Mouse (Mus musculus) kidney, postnatal 0 days (tissue): ENCODE measurements around the gene Car14. TPM values are rescaled to one million over a fixed set of nuclear protein-coding genes. Genes with fewer than 3 reads are reported as not detected.

Experiments
- ATAC-seq: fragments of 200-750 bp; cut with Nextera tagmentation; replicated peaks from 2 replicates; pipeline ENCODE4 v1.8.0; 2017; ENCODE audit warnings: low read depth, moderate number of reproducible peaks, moderate TSS enrichment, moderate library complexity; ENCODE audit not compliant: low FRiP score
- DNase-seq: peaks from one replicate; pipeline ENCODE4 v3.0.0-alpha.2; 2016; ENCODE audit warnings: low spot score
- H3K27ac ChIP-seq: fragments of 300-500 bp; sonication (generic); 2 replicates; pipeline ENCODE4 v1.5.1; 2014; ENCODE audit warnings: mild to moderate bottlenecking
- H3K27me3 ChIP-seq: fragments of 300-500 bp; sonication (generic); 2 replicates; pipeline ENCODE4 v1.6.1; 2014; ENCODE audit warnings: low read length, mixed read lengths; ENCODE audit not compliant: insufficient read depth
- H3K36me3 ChIP-seq: fragments of 300-500 bp; sonication (generic); 2 replicates; pipeline ENCODE4 v1.6.1; 2014; ENCODE audit warnings: low read length, mixed read lengths; ENCODE audit not compliant: insufficient read depth
- H3K4me1 ChIP-seq: fragments of 300-500 bp; sonication (generic); replicated peaks from 2 replicates; pipeline ENCODE4 v1.6.1; 2014; ENCODE audit warnings: antibody characterized with exemption, low read length, mixed read lengths; ENCODE audit not compliant: insufficient read depth
- H3K4me2 ChIP-seq: fragments of 300-500 bp; sonication (generic); 2 replicates; pipeline ENCODE4 v1.6.1; 2014; ENCODE audit warnings: mild to moderate bottlenecking, low read length, moderate library complexity, mixed read lengths
- H3K4me3 ChIP-seq: fragments of 300-500 bp; sonication (generic); replicated peaks from 2 replicates; pipeline ENCODE4 v1.5.1; 2014; ENCODE audit warnings: low read depth, low read length
- H3K9ac ChIP-seq: fragments of 300-500 bp; sonication (generic); 2 replicates; pipeline ENCODE4 v1.6.1; 2014; ENCODE audit warnings: low read depth, low read length
- H3K9me3 ChIP-seq: fragments of 300-500 bp; sonication (generic); replicated peaks from 2 replicates; pipeline ENCODE4 v1.6.1; 2016; ENCODE audit warnings: low read length, inconsistent platforms, mixed read lengths
- CTCF ChIP-seq: IDR thresholded peaks from 2 replicates; pipeline ENCODE4 v1.5.1; 2016; ENCODE audit warnings: antibody characterized with exemption, low read depth, mild to moderate bottlenecking, moderate library complexity
- WGBS: fragments of 180-500 bp; shearing (Covaris S2); extraction: QIAGEN DNeasy Blood & Tissue Kit; methylation state at CpG from one replicate; pipeline ENCODE4 v1.1.7; 2014; 5-methylcytosine and 5-hydroxymethylcytosine counted together
- polyA plus RNA-seq: library from polyadenylated mRNA; unstranded; fragments of >200 nt; fragmentation: Nextera tagmentation; extraction: Ambion mirVana; gene quantifications from 2 replicates; pipeline ENCODE4 v1.2.1, GENCODE M21; 2015

Car14 gene
- polyA plus RNA-seq, 1 experiment from 2014 or later = 12.9 TPM

DNA sequence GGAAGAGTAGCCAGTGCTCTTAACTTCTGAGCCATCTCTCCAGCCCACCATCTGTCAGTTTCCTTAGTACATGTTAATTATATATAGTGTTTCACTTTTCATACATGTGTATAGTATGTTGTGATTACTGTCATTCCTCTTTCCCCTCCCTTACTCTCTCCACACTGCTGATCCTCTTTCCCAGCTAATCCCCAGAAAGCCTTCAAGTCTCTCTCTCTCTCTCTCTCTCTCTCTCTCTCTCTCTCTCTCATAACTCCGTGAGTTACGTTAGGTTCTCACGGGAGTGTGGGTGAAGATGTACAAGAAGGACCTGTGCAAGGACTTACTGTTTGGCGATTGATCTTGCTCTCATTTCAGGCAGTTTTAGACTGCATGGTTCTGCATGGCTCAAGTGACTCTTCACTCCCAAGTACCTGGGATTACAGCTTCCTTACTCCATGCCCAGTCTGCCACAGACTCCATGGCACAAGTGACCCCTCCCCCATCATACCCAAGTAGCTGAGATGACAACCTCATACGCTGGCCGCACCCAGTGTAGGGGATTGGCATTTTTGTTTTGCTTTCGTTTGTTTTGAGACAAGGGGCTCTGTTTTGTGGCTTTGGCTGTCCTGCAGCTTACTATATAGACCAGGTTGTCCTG lies 28.7 kb upstream of the Car14 start:
- no peak for TF ChIP-seq CTCF
- H3K9ac ChIP-seq = no peak overlapping the region

DNA sequence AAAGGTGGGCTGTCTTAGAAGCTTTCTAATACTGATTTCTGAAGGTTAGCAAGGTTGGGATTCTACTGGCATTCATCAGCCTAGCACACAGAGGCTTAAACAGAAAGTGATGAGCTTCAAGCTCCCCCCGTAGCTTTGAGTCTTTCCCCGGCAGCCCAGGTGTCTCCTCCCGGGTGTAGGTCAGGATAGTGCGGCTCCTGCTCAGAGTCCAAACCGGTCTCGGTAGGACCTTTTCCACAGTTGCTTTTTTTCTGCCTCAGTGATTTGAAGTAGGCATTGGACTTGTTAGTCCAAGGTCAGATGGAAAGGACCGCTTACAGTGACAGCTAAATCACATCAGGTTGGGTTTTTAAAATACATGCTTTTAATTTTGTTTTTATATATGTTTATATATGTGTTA lies 28.1 kb upstream of the Car14 start:
- Histone ChIP-seq H3K9me3 (no peaks in the 10 kb centered on the region), H3K4me3 (no peak overlapping the region), H3K4me2 (no peak overlapping the region), H3K27ac (no peak overlapping the region), H3K27me3 (no peaks in the 10 kb centered on the region), H3K4me1 (peaks cover 4% of the 10 kb centered on the region), H3K36me3 (peaks cover 25% of the 10 kb centered on the region), H3K9ac (no peak overlapping the region)
- DNase-seq (no peak), ATAC-seq (no peak)
- TF ChIP-seq CTCF = no peak
- 72% methylated on average over 7 of the region's 7 CpGs for WGBS

More for the DNA sequence above, 28.7 kb upstream of the Car14 start:
- Histone ChIP-seq H3K4me2 (no peak overlapping the region), H3K27me3 (no peaks in the 10 kb centered on the region), H3K4me3 (no peak overlapping the region), H3K4me1 (peaks cover 4% of the 10 kb centered on the region), H3K27ac (no peak overlapping the region), H3K36me3 (peaks cover 31% of the 10 kb centered on the region), H3K9me3 (no peaks in the 10 kb centered on the region)
- DNase-seq (no peak), ATAC-seq (no peak)
- 91% methylated on average over 7 of the region's 7 CpGs for WGBS

DNA sequence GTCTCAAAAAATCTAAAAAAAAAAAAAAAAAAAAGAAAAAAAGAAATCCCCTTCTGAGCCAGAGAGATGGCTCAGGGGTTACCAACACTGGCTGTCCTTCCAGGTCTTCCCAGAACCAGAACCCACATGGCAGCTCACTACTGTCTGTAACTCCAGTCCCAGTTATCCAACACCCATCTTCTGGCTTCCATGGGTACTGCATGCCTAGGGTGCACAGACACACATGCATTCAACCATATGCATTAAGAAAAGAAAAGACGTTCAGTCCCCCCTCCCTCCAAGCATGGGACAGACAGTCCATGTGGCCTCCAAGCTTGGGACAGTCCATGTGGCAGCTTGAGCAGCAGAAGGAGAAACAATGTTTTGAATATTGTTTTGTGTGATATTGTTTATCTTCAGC lies 27.7 kb upstream of the Car14 start:
- H3K4me1 ChIP-seq = peaks cover 4% of the 10 kb centered on the region
- no peak overlapping the region for H3K27ac ChIP-seq
- ATAC-seq (no peak), DNase-seq (peak; percentile 23)
- H3K9ac ChIP-seq = no peak overlapping the region
- peaks cover 22% of the 10 kb centered on the region for H3K36me3 ChIP-seq
- peak; percentile 7; the same call in 1 of the 2 replicates for TF ChIP-seq CTCF
- WGBS = 47% methylated on average over 1 of the region's 1 CpGs
- H3K9me3 ChIP-seq = no peaks in the 10 kb centered on the region
- H3K4me2 ChIP-seq = no peak overlapping the region
- H3K27me3 ChIP-seq = no peaks in the 10 kb centered on the region
- H3K4me3 ChIP-seq = no peak overlapping the region

DNA sequence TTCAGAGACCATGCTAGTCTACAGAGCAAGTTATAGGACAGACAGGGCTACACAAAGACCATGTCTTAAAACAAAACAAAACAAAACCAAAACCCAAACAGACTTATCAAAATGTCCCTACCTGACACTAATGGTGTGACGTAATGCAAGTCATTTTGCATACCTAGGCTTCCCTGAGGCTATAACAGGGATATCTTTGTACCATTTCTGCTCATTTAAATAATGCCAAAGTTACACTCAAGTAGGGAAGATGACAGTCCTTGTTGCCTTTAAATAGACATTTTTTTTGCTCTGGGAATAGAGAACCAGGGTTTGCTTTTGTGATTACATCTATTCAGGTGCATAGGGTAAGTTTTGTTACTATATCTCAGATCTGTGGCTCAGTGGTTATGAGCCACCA lies 27.0 kb upstream of the Car14 start:
- TF ChIP-seq CTCF = no peak
- no peak overlapping the region for H3K4me3 ChIP-seq

DNA sequence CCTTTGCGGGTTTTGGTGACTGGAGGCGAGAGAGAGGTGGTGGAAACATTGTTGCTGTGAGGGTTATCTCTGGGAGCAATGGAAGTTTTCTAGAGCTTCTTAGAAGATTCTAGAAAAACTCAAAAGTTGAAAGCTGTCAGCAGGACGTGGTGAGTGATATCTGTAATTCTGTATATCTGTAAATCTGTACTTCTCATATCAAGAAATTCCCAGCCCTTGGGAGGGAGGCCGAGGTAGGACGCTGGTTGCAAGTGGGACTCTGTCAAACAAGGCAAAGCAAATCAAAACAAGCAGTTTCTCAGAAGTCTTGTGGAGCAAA lies 25.9 kb upstream of the Car14 start:
- Histone ChIP-seq H3K4me3 (peak overlapping the region; percentile 90), H3K4me1 (peaks cover 4% of the 10 kb centered on the region), H3K27ac (peak overlapping the region; percentile 88; the same call in 1 of the 2 replicates), H3K9ac (peak overlapping the region; percentile 89), H3K36me3 (peaks cover 15% of the 10 kb centered on the region), H3K27me3 (no peaks in the 10 kb centered on the region), H3K9me3 (no peaks in the 10 kb centered on the region), H3K4me2 (peak overlapping the region; percentile 66)
- DNase-seq = peak; percentile 28
- no peak for TF ChIP-seq CTCF
- 0% methylated on average over 5 of the region's 5 CpGs for WGBS
- no peak for ATAC-seq

More for the DNA sequence above, 27.0 kb upstream of the Car14 start:
- H3K4me1 ChIP-seq = peaks cover 4% of the 10 kb centered on the region
- no peak overlapping the region for H3K9ac ChIP-seq
- H3K9me3 ChIP-seq = no peaks in the 10 kb centered on the region
- no peak for ATAC-seq
- WGBS = 86% methylated on average over 1 of the region's 1 CpGs
- no peak for DNase-seq
- no peaks in the 10 kb centered on the region for H3K27me3 ChIP-seq
- H3K4me2 ChIP-seq = no peak overlapping the region
- no peak overlapping the region for H3K27ac ChIP-seq
- H3K36me3 ChIP-seq = peaks cover 15% of the 10 kb centered on the region

DNA sequence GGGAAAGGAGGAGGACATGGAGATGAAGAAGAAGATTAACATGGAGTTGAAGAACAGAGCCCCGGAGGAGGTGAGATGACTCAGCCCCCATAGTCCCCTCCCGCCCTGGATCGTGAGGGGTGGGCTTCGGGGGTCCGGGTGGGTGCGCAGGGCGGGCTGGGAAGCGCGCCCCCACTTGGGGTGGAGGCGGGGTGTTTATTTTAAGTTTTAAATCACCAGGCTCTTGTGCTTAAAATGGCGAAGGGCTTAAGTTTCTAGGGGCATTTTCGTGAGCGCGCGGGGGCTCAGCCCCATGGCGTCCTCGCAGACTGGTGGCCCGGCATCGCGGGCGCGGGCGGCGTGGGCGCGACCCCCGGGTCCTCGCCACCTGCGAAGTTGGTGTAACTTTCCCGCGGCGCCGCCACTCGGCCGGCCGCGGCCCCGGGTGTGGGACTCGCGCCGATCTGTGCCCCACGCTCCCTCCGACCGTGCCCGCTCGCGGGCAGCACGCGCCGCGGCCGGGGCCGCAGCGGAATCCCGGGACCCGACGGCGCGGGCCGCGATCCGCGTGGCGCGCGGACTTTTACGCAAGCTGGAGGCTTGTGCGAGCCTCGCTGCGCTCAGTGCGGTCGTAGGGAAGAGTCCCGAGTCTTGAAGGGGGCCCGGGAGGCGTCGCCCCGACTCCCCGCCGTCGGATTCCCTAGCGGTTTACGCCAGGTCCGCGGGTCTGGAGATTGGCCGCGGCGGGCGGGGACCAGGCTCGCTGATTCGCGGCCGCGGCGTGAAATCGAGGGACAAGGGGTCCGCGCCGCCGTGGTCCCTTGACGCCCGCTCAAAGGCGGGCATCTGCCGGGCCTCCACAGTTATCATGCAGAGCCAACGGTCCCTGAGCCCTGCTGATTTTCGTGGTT lies 25.3 kb upstream of the Car14 start:
- WGBS = under 1% methylated on average over 96 of the region's 105 CpGs
- Histone ChIP-seq H3K9me3 (no peaks in the 10 kb centered on the region), H3K4me1 (peaks cover 4% of the 10 kb centered on the region), H3K9ac (peak overlapping the region; percentile 89), H3K36me3 (peaks cover 10% of the 10 kb centered on the region), H3K4me2 (peak overlapping the region; percentile 66), H3K4me3 (peak overlapping the region; percentile 90), H3K27ac (peak overlapping the region; percentile 88), H3K27me3 (no peaks in the 10 kb centered on the region)
- DNase-seq (peak; percentile 71), ATAC-seq (peak; percentile 16; the same call in 1 of the 2 replicates)
- no peak for TF ChIP-seq CTCF
